Comparison of ENCODE assay signal across 15 mouse cellular contexts in the genomic region with DNA sequence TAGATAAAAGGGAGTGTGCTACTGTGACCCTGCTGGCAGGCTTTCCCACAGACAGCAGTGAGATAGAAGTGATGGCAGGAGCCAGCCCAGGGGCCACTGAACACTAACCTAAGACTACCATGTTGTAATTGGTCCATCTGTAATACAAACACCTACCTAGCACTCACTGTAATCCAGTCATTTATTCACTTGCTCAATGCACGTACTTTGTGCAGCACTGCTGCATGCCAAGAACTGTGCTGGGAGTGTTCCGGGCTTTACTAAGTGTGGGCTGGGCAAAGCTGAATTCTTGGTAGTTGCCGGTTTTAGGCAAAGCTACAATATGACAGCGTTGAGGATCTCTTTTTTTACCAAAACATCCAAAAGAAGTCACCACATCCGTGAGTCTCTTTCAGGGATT.
"Had no signal": no experiment of that assay in that cellular context is flagged by ENCODE, and none has a peak within 500 bp of the region (broad histone marks: within the 10 kb centered on the region; RNA-seq: fewer than 3 reads in every experiment).

No protein-coding gene starts in this region.

- H3K36me3 ChIP-seq: limb, embryonic 10.5 days; liver, embryonic 13.5 days; lung, embryonic 15.5 days; midbrain, embryonic 12.5 days; neural tube, embryonic 13.5 days had no signal

- H3K4me2 ChIP-seq: liver, embryonic 13.5 days; lung, embryonic 15.5 days; midbrain, embryonic 12.5 days; neural tube, embryonic 13.5 days had no signal

- H3K27ac ChIP-seq: left cerebral cortex, adult 2 months; limb, embryonic 10.5 days; liver, embryonic 13.5 days; lung, embryonic 15.5 days; midbrain, embryonic 12.5 days; neural tube, embryonic 13.5 days had no signal

- H3K9ac ChIP-seq: liver, embryonic 13.5 days; liver, postnatal 0 days; lung, embryonic 15.5 days; midbrain, embryonic 12.5 days; neural tube, embryonic 13.5 days had no signal

- DNase-seq: liver, embryonic 13.5 days; liver, postnatal 0 days; lung, postnatal 14 days; retina, postnatal 1 day; right cerebral cortex, postnatal 4 days; spleen, adult 18-20 months; thymus, adult 18-20 months; thymus, postnatal 14 days had no signal

- H3K27me3 ChIP-seq: liver, embryonic 13.5 days; lung, embryonic 15.5 days; midbrain, embryonic 12.5 days; neural tube, embryonic 13.5 days had no signal

- ATAC-seq: intestine, embryonic 16.5 days; liver, postnatal 0 days; midbrain, embryonic 16.5 days had no signal

- H3K9me3 ChIP-seq: limb, embryonic 10.5 days; liver, embryonic 13.5 days; lung, embryonic 15.5 days; midbrain, embryonic 12.5 days; neural tube, embryonic 13.5 days had no signal

- H3K4me3 ChIP-seq: left cerebral cortex, adult 2 months; limb, embryonic 10.5 days; liver, embryonic 13.5 days; lung, embryonic 15.5 days; midbrain, embryonic 12.5 days; neural tube, embryonic 13.5 days had no signal

- H3K4me1 ChIP-seq: limb, embryonic 10.5 days; liver, embryonic 13.5 days; lung, embryonic 15.5 days; midbrain, embryonic 12.5 days; neural tube, embryonic 13.5 days had no signal
